ENCODE assay signal across 9 mouse cellular contexts in the genomic region with DNA sequence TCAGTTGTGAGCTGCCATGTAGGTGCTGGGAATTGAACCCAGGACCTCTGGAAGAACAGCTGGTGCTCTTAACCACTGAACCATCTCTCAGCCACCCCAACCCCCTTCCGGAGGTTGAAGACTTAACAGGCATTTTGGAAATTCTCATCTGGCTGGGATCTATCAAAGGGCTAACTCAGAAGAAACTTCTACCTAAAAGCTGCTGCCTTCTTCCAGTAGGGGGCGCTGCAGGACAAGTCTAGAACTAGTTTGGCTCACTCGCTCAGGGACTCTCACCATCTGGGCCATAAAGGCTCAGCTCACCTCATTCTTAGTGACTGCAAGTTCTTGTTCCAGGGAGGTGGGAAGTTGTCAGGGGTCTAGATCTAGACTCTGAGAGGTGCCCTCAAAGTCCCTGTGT. TPM values are rescaled to one million over a fixed set of nuclear protein-coding genes. Genes with fewer than 3 reads are reported as not detected.
DNase-seq lines count a peak whose midpoint lies in the region; ATAC-seq and TF ChIP-seq lines count a peak whose summit lies in the region.
"Had no signal": no experiment of that assay in that cellular context is flagged by ENCODE, and none has a peak within 500 bp of the region (broad histone marks: within the 10 kb centered on the region; RNA-seq: fewer than 3 reads in every experiment).

No protein-coding gene starts in this region.

- no peaks in the 10 kb centered on the region for H3K9me3 ChIP-seq in embryonic facial prominence, embryonic 15.5 days (replicated peaks)
- H3K9me3 ChIP-seq in heart, embryonic 15.5 days (replicated peaks), result no peaks in the 10 kb centered on the region
- no peaks in the 10 kb centered on the region for H3K9me3 ChIP-seq in lung, embryonic 15.5 days
- H3K9me3 ChIP-seq: liver, embryonic 15.5 days had no signal

- no peak overlapping the region for H3K9ac ChIP-seq in embryonic facial prominence, embryonic 15.5 days
- no peak overlapping the region for H3K9ac ChIP-seq in heart, embryonic 15.5 days
- H3K9ac ChIP-seq in lung, embryonic 15.5 days, result no peak overlapping the region
- H3K9ac ChIP-seq: liver, embryonic 15.5 days had no signal

- peak; percentile 52; the same call in 1 of the 2 replicates for ATAC-seq in embryonic facial prominence, embryonic 15.5 days (ENCODE audit: insufficient number of reproducible peaks, low FRiP score, low TSS enrichment, low read depth)
- ATAC-seq in heart, embryonic 15.5 days (replicated peaks; ENCODE audit: insufficient number of reproducible peaks, insufficient read depth, low FRiP score, low read depth), result peak; percentile 25; the same call in 1 of the 2 replicates
- ATAC-seq in lung, embryonic 15.5 days (ENCODE audit: borderline replicate concordance, extremely low read depth, low FRiP score, low TSS enrichment), result 0 out of 2 replicates have a peak, but pooled peaks have one; percentile 36

- DNase-seq in ES-CJ7 (ENCODE audit: low read depth, low spot score), result peak; percentile 94
- DNase-seq in kidney, postnatal 4 days, result peak; percentile 93 to 94
- peak; percentile 96 for DNase-seq in retina, embryonic 14.5 days (ENCODE audit: low spot score)
- peak; percentile 83 to 87 for DNase-seq in thymus, postnatal 36 days

- TF ChIP-seq CTCF in bone marrow, adult 2 months (IDR thresholded peaks at IDR 0.05; ENCODE audit: control insufficient read depth, insufficient read depth, low read length), result peak; percentile 92

- H3K4me1 ChIP-seq in bone marrow, adult 2 months (ENCODE audit: control insufficient read depth, insufficient read depth, low read length), result no peaks in the 10 kb centered on the region; the same call in 1 of the 2 replicates
- H3K4me1 ChIP-seq in embryonic facial prominence, embryonic 15.5 days, result no peaks in the 10 kb centered on the region
- H3K4me1 ChIP-seq in heart, embryonic 15.5 days (replicated peaks), result no peaks in the 10 kb centered on the region
- no peaks in the 10 kb centered on the region for H3K4me1 ChIP-seq in lung, embryonic 15.5 days

- H3K27me3 ChIP-seq in embryonic facial prominence, embryonic 15.5 days, result no peaks in the 10 kb centered on the region
- no peaks in the 10 kb centered on the region for H3K27me3 ChIP-seq in heart, embryonic 15.5 days
- H3K27me3 ChIP-seq in lung, embryonic 15.5 days, result no peaks in the 10 kb centered on the region
- H3K27me3 ChIP-seq: liver, embryonic 15.5 days had no signal

- H3K4me3 ChIP-seq in bone marrow, adult 2 months (replicated peaks; ENCODE audit: control insufficient read depth, low read depth, low read length), result no peak overlapping the region
- H3K4me3 ChIP-seq in embryonic facial prominence, embryonic 15.5 days (replicated peaks), result no peak overlapping the region
- H3K4me3 ChIP-seq in heart, embryonic 15.5 days, result no peak overlapping the region
- H3K4me3 ChIP-seq in lung, embryonic 15.5 days, result no peak overlapping the region
- H3K4me3 ChIP-seq: liver, embryonic 15.5 days had no signal

- 2% methylated on average over 3 of the region's 3 CpGs for WGBS in bone marrow, adult 2 months
- 7% methylated on average over 3 of the region's 3 CpGs for WGBS in embryonic facial prominence, embryonic 15.5 days
- 3% methylated on average over 3 of the region's 3 CpGs for WGBS in heart, embryonic 15.5 days
- WGBS in lung, embryonic 15.5 days, result 8% methylated on average over 3 of the region's 3 CpGs

- H3K36me3 ChIP-seq in embryonic facial prominence, embryonic 15.5 days, result no peaks in the 10 kb centered on the region
- peaks cover 9% of the 10 kb centered on the region; the same call in 1 of the 2 replicates for H3K36me3 ChIP-seq in heart, embryonic 15.5 days
- H3K36me3 ChIP-seq in lung, embryonic 15.5 days, result 0 out of 2 replicates have a peak, but pooled peaks cover 9% of the 10 kb centered on the region
- H3K36me3 ChIP-seq: liver, embryonic 15.5 days had no signal

- no peak overlapping the region for H3K27ac ChIP-seq in bone marrow, adult 2 months (ENCODE audit: control insufficient read depth, insufficient read depth, low read depth, low read length, poor library complexity)
- H3K27ac ChIP-seq in embryonic facial prominence, embryonic 15.5 days (replicated peaks), result 0 out of 2 replicates have a peak overlapping the region, but pooled peaks have one; percentile 73
- H3K27ac ChIP-seq in heart, embryonic 15.5 days, result peak overlapping the region; percentile 58; the same call in 1 of the 2 replicates
- H3K27ac ChIP-seq in lung, embryonic 15.5 days, result no peak overlapping the region
- H3K27ac ChIP-seq: liver, embryonic 15.5 days had no signal

- H3K4me2 ChIP-seq in embryonic facial prominence, embryonic 15.5 days (replicated peaks), result no peak overlapping the region
- no peak overlapping the region for H3K4me2 ChIP-seq in heart, embryonic 15.5 days
- no peak overlapping the region for H3K4me2 ChIP-seq in lung, embryonic 15.5 days
- H3K4me2 ChIP-seq: liver, embryonic 15.5 days had no signal

- no peak for TF ChIP-seq POLR2A in bone marrow, adult 2 months (IDR thresholded peaks at IDR 0.05; ENCODE audit: borderline replicate concordance, control insufficient read depth, low read depth, low read length)

RNA-seq across cellular contexts. Expression of gene Enkd1, which starts 6.1 kb away (rescaled TPM):
- 11.5 and 18.9 TPM in 2 replicates for polyA plus RNA-seq in bone marrow, adult 2 months (2011; ENCODE audit: insufficient read depth, insufficient read length, low replicate concordance, missing spikeins)
- 25.7 and 33.4 TPM in 2 replicates for polyA plus RNA-seq in embryonic facial prominence, embryonic 15.5 days (2015; fragmentation: Nextera tagmentation; extraction: Ambion mirVana)
- 9.8 and 12.7 TPM in 2 replicates for polyA plus RNA-seq in heart, embryonic 15.5 days (2015; fragmentation: Nextera tagmentation; extraction: Ambion mirVana)
- 27.3 and 28.9 TPM in 2 replicates for polyA plus RNA-seq in lung, embryonic 15.5 days (2015; fragmentation: Nextera tagmentation; extraction: Ambion mirVana)

RNA-seq across cellular contexts. Expression of gene 4933405L10Rik, which starts 6.7 kb away (rescaled TPM):
- polyA plus RNA-seq in bone marrow, adult 2 months (2011; ENCODE audit: insufficient read depth, insufficient read length, low replicate concordance, missing spikeins), result not detected in 2 replicates
- polyA plus RNA-seq in embryonic facial prominence, embryonic 15.5 days (2015; fragmentation: Nextera tagmentation; extraction: Ambion mirVana), result 0.20 and 0.37 TPM in 2 replicates
- polyA plus RNA-seq in heart, embryonic 15.5 days (2015; fragmentation: Nextera tagmentation; extraction: Ambion mirVana), result not detected in 2 replicates
- polyA plus RNA-seq in lung, embryonic 15.5 days (2015; fragmentation: Nextera tagmentation; extraction: Ambion mirVana), result 0.17 TPM in 1 of 2 replicates, not detected in the other
- polyA plus RNA-seq: liver, embryonic 15.5 days had no signal

RNA-seq across cellular contexts. Expression of gene Pard6a, which starts 13.2 kb away (rescaled TPM):
- polyA plus RNA-seq in bone marrow, adult 2 months (2011; ENCODE audit: insufficient read depth, insufficient read length, low replicate concordance, missing spikeins), result 5.3 and 6.4 TPM in 2 replicates
- 17.5 and 20.4 TPM in 2 replicates for polyA plus RNA-seq in embryonic facial prominence, embryonic 15.5 days (2015; fragmentation: Nextera tagmentation; extraction: Ambion mirVana)
- 13.8 and 13.9 TPM in 2 replicates for polyA plus RNA-seq in heart, embryonic 15.5 days (2015; fragmentation: Nextera tagmentation; extraction: Ambion mirVana)
- polyA plus RNA-seq in lung, embryonic 15.5 days (2015; fragmentation: Nextera tagmentation; extraction: Ambion mirVana), result 16.3 and 17.6 TPM in 2 replicates

RNA-seq across cellular contexts. Expression of gene Acd, which starts 13.2 kb away (rescaled TPM):
- polyA plus RNA-seq in bone marrow, adult 2 months (2011; ENCODE audit: insufficient read depth, insufficient read length, low replicate concordance, missing spikeins), result 26.8 and 33.4 TPM in 2 replicates
- 65.0 and 73.3 TPM in 2 replicates for polyA plus RNA-seq in embryonic facial prominence, embryonic 15.5 days (2015; fragmentation: Nextera tagmentation; extraction: Ambion mirVana)
- 33.7 and 43.3 TPM in 2 replicates for polyA plus RNA-seq in heart, embryonic 15.5 days (2015; fragmentation: Nextera tagmentation; extraction: Ambion mirVana)
- polyA plus RNA-seq in lung, embryonic 15.5 days (2015; fragmentation: Nextera tagmentation; extraction: Ambion mirVana), result 61.7 and 66.5 TPM in 2 replicates

RNA-seq across cellular contexts. Expression of gene Carmil2, which starts 28.1 kb away (rescaled TPM):
- 21.2 and 42.6 TPM in 2 replicates for polyA plus RNA-seq in bone marrow, adult 2 months (2011; ENCODE audit: insufficient read depth, insufficient read length, low replicate concordance, missing spikeins)
- 0.77 and 1.0 TPM in 2 replicates for polyA plus RNA-seq in embryonic facial prominence, embryonic 15.5 days (2015; fragmentation: Nextera tagmentation; extraction: Ambion mirVana)
- polyA plus RNA-seq in heart, embryonic 15.5 days (2015; fragmentation: Nextera tagmentation; extraction: Ambion mirVana), result 0.26 and 2.4 TPM in 2 replicates
- polyA plus RNA-seq in lung, embryonic 15.5 days (2015; fragmentation: Nextera tagmentation; extraction: Ambion mirVana), result 0.77 and 1.4 TPM in 2 replicates

Comparison
In these comparisons a context has a peak if more than half of its experiments do, and no peak if none do; other contexts are left out.
1. H3K27ac ChIP-seq: peak in embryonic facial prominence, embryonic 15.5 days (single experiment) and heart, embryonic 15.5 days (single experiment); none in bone marrow, adult 2 months (single experiment) and lung, embryonic 15.5 days (single experiment).
2. Peak in every context shown above with its lines, with median percentiles within 50 percentile points of each other: DNase-seq and ATAC-seq.